Mouse (Mus musculus) kidney, adult 9 months (tissue): ENCODE measurements around the gene Mrgpra6.

Experiments used
- DNase-seq: peaks from one replicate; pipeline ENCODE4 v3.0.0; 2022

Gene Mrgpra6

GRCm38 (mm10) chr7:47204830-47205229, at the start of gene Mrgpra6:
Gene Mrgpra6 (minus strand): TSS chr7:47204920.
- no peak for DNase-seq

GRCm38 (mm10) chr7:47252770-47253169, 48.0 kb upstream of the Mrgpra6 start, which contains the start of gene Mrgpra9:
Gene Mrgpra9 (minus strand): TSS chr7:47252848.
- DNase-seq = no peak

- no peak for DNase-seq
These were observed 39.9 kb upstream of the Mrgpra6 start for GRCm38 (mm10) chr7:47244658-47245057.

GRCm38 (mm10) chr7:47195271-47195670, 9.4 kb downstream of the Mrgpra6 start:
- no peak for DNase-seq

GRCm38 (mm10) chr7:47170814-47171213, 33.9 kb downstream of the Mrgpra6 start:
- DNase-seq = no peak

GRCm38 (mm10) chr7:47165028-47165427, 39.7 kb downstream of the Mrgpra6 start:
- no peak for DNase-seq

- DNase-seq = no peak
These were observed 41.5 kb downstream of the Mrgpra6 start for GRCm38 (mm10) chr7:47163203-47163602.

GRCm38 (mm10) chr7:47158451-47158850, 46.3 kb downstream of the Mrgpra6 start:
- DNase-seq = no peak

- no peak for DNase-seq
These were observed 47.0 kb downstream of the Mrgpra6 start for GRCm38 (mm10) chr7:47157743-47158142.

GRCm38 (mm10) chr7:47155849-47156248, 48.9 kb downstream of the Mrgpra6 start:
- DNase-seq = no peak

- no peak for DNase-seq
These were observed 49.3 kb downstream of the Mrgpra6 start for GRCm38 (mm10) chr7:47155396-47155795.

- DNase-seq = peak; percentile 53
These were observed 54.2 kb downstream of the Mrgpra6 start for GRCm38 (mm10) chr7:47150420-47151061.

GRCm38 (mm10) chr7:47148298-47148697, 56.4 kb downstream of the Mrgpra6 start:
- no peak for DNase-seq

- peak; percentile 30 for DNase-seq
These were observed 58.5 kb downstream of the Mrgpra6 start for GRCm38 (mm10) chr7:47146034-47146812.

GRCm38 (mm10) chr7:47144299-47144698, 60.4 kb downstream of the Mrgpra6 start:
- DNase-seq = no peak

- DNase-seq = no peak
These were observed 64.8 kb downstream of the Mrgpra6 start for GRCm38 (mm10) chr7:47139823-47140325.
